Mouse (Mus musculus) C3H10T1/2 (cell line): Measurements from ENCODE around the gene Slc45a3. TPM values are rescaled to one million over a fixed set of nuclear protein-coding genes. Genes with fewer than 3 reads are reported as not detected.

ENCODE experiments used
- polyA plus RNA-seq, 2 experiments: library from polyadenylated mRNA; unstranded; fragments of >200 nt; fragmentation: generic; extraction: Trizol; gene quantifications; one replicate each; pipeline ENCODE4 v1.2.1; 2012; ENCODE audit warnings: missing spikeins in 2 of 2

The Slc45a3 gene
- 1 to 10 TPM in 1 of 2 experiments, under 1 TPM in 1; 0.82 to 2.2 TPM for polyA plus RNA-seq

GRCm38 (mm10) chr1:131962606-131963084 is at the start of gene Slc45a3:
TSS of gene Slc45a3 (plus strand) at chr1:131962967.

GRCm38 (mm10) chr1:132007282-132007815 is 44.6 kb downstream of the Slc45a3 start, which contains the start of gene Elk4:
TSS of gene Elk4 (plus strand) at chr1:132007607.

Other genes starting within 250 kb of the Slc45a3 start
- gene Slc26a9, start 218.9 kb upstream of the Slc45a3 start, polyA plus RNA-seq, result not detected
- gene Pm20d1, start 165.6 kb upstream of the Slc45a3 start, polyA plus RNA-seq, result not detected
- 10 to 100 TPM in 1 of 2 experiments, 1 to 10 TPM in 1; 2.0 to 10.4 TPM for gene Slc41a1, start 135.5 kb upstream of the Slc45a3 start, polyA plus RNA-seq
- gene Rab29, start 95.7 kb upstream of the Slc45a3 start, polyA plus RNA-seq, result 1 to 10 TPM; 2.5 to 6.3 TPM
- 10 to 100 TPM; 14.0 to 26.5 TPM for gene Nucks1, start 52.4 kb upstream of the Slc45a3 start, polyA plus RNA-seq
- 10 to 100 TPM in 1 of 2 experiments, 1 to 10 TPM in 1; 1.8 to 18.2 TPM for gene Elk4, start 44.6 kb downstream of the Slc45a3 start, polyA plus RNA-seq
- 1 to 10 TPM in 1 of 2 experiments, under 1 TPM in 1; 0.18 to 6.7 TPM for gene Mfsd4a, start 105.1 kb downstream of the Slc45a3 start, polyA plus RNA-seq
- gene Cdk18, start 176.7 kb downstream of the Slc45a3 start, polyA plus RNA-seq, result 10 to 100 TPM in 1 of 2 experiments, 1 to 10 TPM in 1; 4.0 to 10.3 TPM
- under 1 TPM; 0.02 to 0.17 TPM for gene Lemd1, start 228.5 kb downstream of the Slc45a3 start, polyA plus RNA-seq
- gene AC124108.1, start 228.5 kb downstream of the Slc45a3 start, polyA plus RNA-seq, result under 1 TPM; under 0.01 to 0.09 TPM